Comparison of ENCODE assay signal across 8 mouse cellular contexts in genomic region chr13:67269383-67270065, GRCm38 (mm10). TPM values are rescaled to one million over a fixed set of nuclear protein-coding genes. Genes with fewer than 3 reads are reported as not detected.
DNase-seq lines count a peak whose midpoint lies in the region; ATAC-seq and TF ChIP-seq lines count a peak whose summit lies in the region.
"Not testable (repeated sequence)": the region's sequence is repeated elsewhere in the genome, so short reads cannot be mapped to it uniquely, and the experiment has no call there.

No protein-coding gene starts in this region.

- H3K9me3 ChIP-seq in forebrain, embryonic 13.5 days (replicated peaks); heart, postnatal 0 days (replicated peaks; ENCODE audit: control insufficient read depth, low read length); kidney, embryonic 14.5 days (ENCODE audit: control insufficient read depth, low read length); liver, embryonic 14.5 days (ENCODE audit: control insufficient read depth, low read length); midbrain, embryonic 13.5 days: not testable (repeated sequence)

- H3K4me1 ChIP-seq in cerebellum, adult 2 months (ENCODE audit: control insufficient read depth, insufficient read depth, low read length); forebrain, embryonic 13.5 days; heart, postnatal 0 days (ENCODE audit: control insufficient read depth, insufficient read depth); kidney, embryonic 14.5 days (ENCODE audit: control insufficient read depth, insufficient read depth, low read length); liver, embryonic 14.5 days (replicated peaks; ENCODE audit: control insufficient read depth in 2 of 2, insufficient read depth in 2 of 2, low read length in 1 of 2): not testable (repeated sequence)
- peaks cover 12% of the 10 kb centered on the region for H3K4me1 ChIP-seq in midbrain, embryonic 13.5 days (replicated peaks)

- 0 out of 2 replicates have a peak overlapping the region, but pooled peaks have one; percentile 17 for H3K27ac ChIP-seq in cerebellum, adult 2 months (ENCODE audit: insufficient read depth, low read length)
- not testable (repeated sequence) for H3K27ac ChIP-seq in forebrain, embryonic 13.5 days; heart, postnatal 0 days (ENCODE audit: low read depth); kidney, embryonic 14.5 days (ENCODE audit: low read depth, low read length); liver, embryonic 14.5 days
- H3K27ac ChIP-seq in midbrain, embryonic 13.5 days: peak overlapping the region; percentile 58; the same call in 1 of the 2 replicates

- TF ChIP-seq EP300 in heart, postnatal 0 days (IDR thresholded peaks at IDR 0.05; ENCODE audit: low read depth); liver, embryonic 14.5 days (IDR thresholded peaks at IDR 0.05; ENCODE audit: low read depth): not testable (repeated sequence)

- TF ChIP-seq POLR2A in cerebellum, adult 2 months (IDR thresholded peaks at IDR 0.05; ENCODE audit: borderline replicate concordance, insufficient read depth, low read length): not testable (repeated sequence)

- 45% methylated on average over 8 of the region's 9 CpGs for WGBS in cerebellum, adult 2 months
- WGBS in forebrain, embryonic 13.5 days: 49% methylated on average over 9 of the region's 9 CpGs
- 41% methylated on average over 8 of the region's 9 CpGs for WGBS in heart, postnatal 0 days
- 46% methylated on average over 8 of the region's 9 CpGs for WGBS in kidney, embryonic 14.5 days
- WGBS in liver, embryonic 14.5 days (ENCODE audit: insufficient replicate concordance): 32% methylated on average over 8 of the region's 9 CpGs
- 50% methylated on average over 9 of the region's 9 CpGs for WGBS in midbrain, embryonic 13.5 days

- peak; percentile 55 for DNase-seq in CD4-positive, CD25-positive, alpha-beta regulatory T cell, adult 2 months (ENCODE audit: low read depth, low spot score)
- DNase-seq in cerebellum, adult 2 months: peak in 1 of 2 experiments; percentile 4
- not testable (repeated sequence) for DNase-seq in heart, postnatal 0 days (ENCODE audit: low spot score); liver, embryonic 14.5 days (ENCODE audit: low read depth in 3 of 3, low spot score in 3 of 3)
- peak; percentile 43 for DNase-seq in splenic B cell, adult 2 months (ENCODE audit: low read depth, low spot score)

- H3K4me3 ChIP-seq in cerebellum, adult 2 months (replicated peaks; ENCODE audit: insufficient read depth, low read depth, low read length): peak overlapping the region; percentile 91
- H3K4me3 ChIP-seq in forebrain, embryonic 13.5 days: peak overlapping the region; percentile 73
- H3K4me3 ChIP-seq in heart, postnatal 0 days (ENCODE audit: low read depth, low read length): peak overlapping the region; percentile 91
- H3K4me3 ChIP-seq in kidney, embryonic 14.5 days (ENCODE audit: low read length): peak overlapping the region; percentile 75
- H3K4me3 ChIP-seq in liver, embryonic 14.5 days (ENCODE audit: insufficient read depth in 1 of 2, low read depth in 2 of 2, low read length in 2 of 2): peak overlapping the region; percentile 80 to 81
- H3K4me3 ChIP-seq in midbrain, embryonic 13.5 days (replicated peaks): peak overlapping the region; percentile 81

- peak; percentile 63 for ATAC-seq in forebrain, embryonic 13.5 days
- ATAC-seq in heart, postnatal 0 days (ENCODE audit: insufficient read depth, low read depth): peak; percentile 20; the same call in 1 of the 2 replicates
- ATAC-seq in kidney, embryonic 14.5 days (ENCODE audit: low FRiP score, low TSS enrichment): peak; percentile 47; the same call in 1 of the 2 replicates
- ATAC-seq in liver, embryonic 14.5 days (ENCODE audit: insufficient read depth): peak; percentile 44; the same call in 1 of the 2 replicates
- ATAC-seq in midbrain, embryonic 13.5 days: peak; percentile 73

- H3K36me3 ChIP-seq in forebrain, embryonic 13.5 days (ENCODE audit: poor library complexity, severe bottlenecking); heart, postnatal 0 days (replicated peaks; ENCODE audit: control insufficient read depth, insufficient read depth, low read length); kidney, embryonic 14.5 days (ENCODE audit: control insufficient read depth, insufficient read depth, low read length); liver, embryonic 14.5 days (replicated peaks; ENCODE audit: control insufficient read depth, insufficient read depth, low read depth); midbrain, embryonic 13.5 days; splenic B cell, adult 2 months (ENCODE audit: control insufficient read depth, insufficient read depth, low read length, poor library complexity, severe bottlenecking): not testable (repeated sequence)

- H3K9ac ChIP-seq in forebrain, embryonic 13.5 days: peak overlapping the region; percentile 74
- H3K9ac ChIP-seq in heart, postnatal 0 days (replicated peaks; ENCODE audit: low read depth, low read length): peak overlapping the region; percentile 74; the same call in 1 of the 2 replicates
- peak overlapping the region; percentile 59; the same call in 1 of the 2 replicates for H3K9ac ChIP-seq in kidney, embryonic 14.5 days (ENCODE audit: low read depth, low read length)
- H3K9ac ChIP-seq in liver, embryonic 14.5 days (replicated peaks): peak overlapping the region; percentile 82
- H3K9ac ChIP-seq in midbrain, embryonic 13.5 days (replicated peaks): peak overlapping the region; percentile 76

- H3K4me2 ChIP-seq in forebrain, embryonic 13.5 days: peak overlapping the region; percentile 76
- peak overlapping the region; percentile 72 for H3K4me2 ChIP-seq in heart, postnatal 0 days (ENCODE audit: low read depth, low read length)
- peak overlapping the region; percentile 67 for H3K4me2 ChIP-seq in kidney, embryonic 14.5 days (replicated peaks; ENCODE audit: low read depth, low read length)
- H3K4me2 ChIP-seq in liver, embryonic 14.5 days (ENCODE audit: low read depth): peak overlapping the region; percentile 70
- peak overlapping the region; percentile 78 for H3K4me2 ChIP-seq in midbrain, embryonic 13.5 days (replicated peaks)

- H3K27me3 ChIP-seq in cerebellum, adult 2 months (ENCODE audit: control insufficient read depth, insufficient read depth, low read length); forebrain, embryonic 13.5 days; heart, postnatal 0 days (ENCODE audit: control insufficient read depth, insufficient read depth, low read length); kidney, embryonic 14.5 days (ENCODE audit: control insufficient read depth, insufficient read depth, low read length); liver, embryonic 14.5 days (ENCODE audit: control insufficient read depth, insufficient read depth, low read length); midbrain, embryonic 13.5 days; splenic B cell, adult 2 months (ENCODE audit: control insufficient read depth, insufficient read depth, low read length, poor library complexity, severe bottlenecking): not testable (repeated sequence)

- TF ChIP-seq CTCF in cerebellum, adult 2 months (IDR thresholded peaks at IDR 0.05; ENCODE audit: borderline replicate concordance, insufficient read depth, low read depth, low read length); heart, postnatal 0 days (IDR thresholded peaks at IDR 0.05; ENCODE audit: low read depth); liver, embryonic 14.5 days (IDR thresholded peaks at IDR 0.05; ENCODE audit: low read depth): not testable (repeated sequence)

RNA-seq across cellular contexts. Expression of gene Zfp458, which starts 8.7 kb away (rescaled TPM):
- 4.0 TPM in 2 replicates for polyA plus RNA-seq in cerebellum, adult 2 months (2012; rRNA removed)
- polyA plus RNA-seq in forebrain, embryonic 13.5 days (2015; fragmentation: Nextera tagmentation; extraction: Ambion mirVana): 3.2 and 3.7 TPM in 2 replicates
- total RNA-seq in heart, postnatal 0 days (2014; rRNA removed; ENCODE audit: low replicate concordance): 0.54 and 1.3 TPM in 2 replicates
- polyA plus RNA-seq in heart, postnatal 0 days (2015; fragmentation: Nextera tagmentation; extraction: Ambion mirVana): 0.48 and 0.82 TPM in 2 replicates
- 2.1 and 3.0 TPM in 2 replicates for polyA plus RNA-seq in kidney, embryonic 14.5 days (2014; fragmentation: Nextera tagmentation; extraction: Ambion mirVana)
- polyA plus RNA-seq in liver, embryonic 14.5 days (2012; rRNA removed): 0.27 and 0.49 TPM in 2 replicates
- 0.28 and 0.34 TPM in 2 replicates for polyA plus RNA-seq in liver, embryonic 14.5 days (2014; fragmentation: Nextera tagmentation; extraction: Ambion mirVana)
- polyA plus RNA-seq in midbrain, embryonic 13.5 days (2015; fragmentation: Nextera tagmentation; extraction: Ambion mirVana): 5.3 and 5.5 TPM in 2 replicates

RNA-seq across cellular contexts. Expression of gene Zfp457, which starts 36.8 kb away (rescaled TPM):
- polyA plus RNA-seq in cerebellum, adult 2 months (2012; rRNA removed): 2.9 and 3.4 TPM in 2 replicates
- 0.87 and 1.00 TPM in 2 replicates for polyA plus RNA-seq in forebrain, embryonic 13.5 days (2015; fragmentation: Nextera tagmentation; extraction: Ambion mirVana)
- not detected in 2 replicates for total RNA-seq in heart, postnatal 0 days (2014; rRNA removed; ENCODE audit: low replicate concordance)
- 0.86 and 1.3 TPM in 2 replicates for polyA plus RNA-seq in heart, postnatal 0 days (2015; fragmentation: Nextera tagmentation; extraction: Ambion mirVana)
- 0.73 and 1.5 TPM in 2 replicates for polyA plus RNA-seq in kidney, embryonic 14.5 days (2014; fragmentation: Nextera tagmentation; extraction: Ambion mirVana)
- 0.42 and 0.44 TPM in 2 replicates for polyA plus RNA-seq in liver, embryonic 14.5 days (2012; rRNA removed)
- polyA plus RNA-seq in liver, embryonic 14.5 days (2014; fragmentation: Nextera tagmentation; extraction: Ambion mirVana): 0.24 TPM in 1 of 2 replicates, not detected in the other
- 1.5 and 1.6 TPM in 2 replicates for polyA plus RNA-seq in midbrain, embryonic 13.5 days (2015; fragmentation: Nextera tagmentation; extraction: Ambion mirVana)

Comparison
In these comparisons a context has a peak if more than half of its experiments do, and no peak if none do; other contexts are left out.
1. ATAC-seq: peak in every context shown above with its lines; median percentile 73 in midbrain, embryonic 13.5 days; 63 in forebrain, embryonic 13.5 days; 47 in kidney, embryonic 14.5 days; 44 in liver, embryonic 14.5 days; 20 in heart, postnatal 0 days.